Mouse (Mus musculus) neural tube, embryonic 14.5 days (tissue): ENCODE results near the gene Bmi1. TPM values are rescaled to one million over a fixed set of nuclear protein-coding genes. Genes with fewer than 3 reads are reported as not detected.

Experiments
- ATAC-seq: fragments of 200-750 bp; cut with Nextera tagmentation; 2 replicates; pipeline ENCODE4 v1.8.0; 2017; ENCODE audit warnings: low read depth, mild to moderate bottlenecking, moderate TSS enrichment, moderate library complexity
- H3K27ac ChIP-seq: fragments of 300-500 bp; sonication (generic); 2 replicates; pipeline ENCODE4 v1.5.1; 2014; ENCODE audit warnings: low read depth, mild to moderate bottlenecking, control low read depth, low read length, moderate library complexity, mixed read lengths
- H3K27me3 ChIP-seq: fragments of 300-500 bp; sonication (generic); 2 replicates; pipeline ENCODE4 v1.6.1; 2014; ENCODE audit warnings: low read length; ENCODE audit not compliant: control insufficient read depth, insufficient read depth
- H3K36me3 ChIP-seq: fragments of 300-500 bp; sonication (generic); 2 replicates; pipeline ENCODE4 v1.6.1; 2014; ENCODE audit warnings: low read length, mixed read lengths; ENCODE audit not compliant: control insufficient read depth, insufficient read depth
- H3K4me1 ChIP-seq: fragments of 300-500 bp; sonication (generic); 2 replicates; pipeline ENCODE4 v1.6.1; 2014; ENCODE audit warnings: low read length; ENCODE audit not compliant: control insufficient read depth, insufficient read depth
- H3K4me2 ChIP-seq: fragments of 300-500 bp; sonication (generic); 2 replicates; pipeline ENCODE4 v1.6.1; 2014; ENCODE audit warnings: mild to moderate bottlenecking, low read depth, low read length, control low read depth
- H3K4me3 ChIP-seq: fragments of 300-500 bp; sonication (generic); 2 replicates; pipeline ENCODE4 v1.5.1; 2014; ENCODE audit warnings: low read depth, low read length, control low read depth, mixed read lengths
- H3K9ac ChIP-seq: fragments of 300-500 bp; sonication (generic); replicated peaks from 2 replicates; pipeline ENCODE4 v1.6.1; 2014; ENCODE audit warnings: low read depth, mild to moderate bottlenecking, control low read depth, low read length, mixed read lengths
- H3K9me3 ChIP-seq: fragments of 300-500 bp; sonication (generic); 2 replicates; pipeline ENCODE4 v1.6.1; 2016; ENCODE audit warnings: low read length; ENCODE audit not compliant: control insufficient read depth
- WGBS: fragments of 180-500 bp; shearing (Covaris S2); extraction: QIAGEN DNeasy Blood & Tissue Kit; methylation state at CpG from one replicate; pipeline ENCODE4 v1.1.7; 2014; 5-methylcytosine and 5-hydroxymethylcytosine counted together
- polyA plus RNA-seq: library from polyadenylated mRNA; unstranded; fragments of >200 nt; fragmentation: Nextera tagmentation; extraction: Ambion mirVana; gene quantifications from 2 replicates; pipeline ENCODE4 v1.2.1, GENCODE M21; 2014

The Bmi1 gene
- polyA plus RNA-seq, 1 experiment from 2014 or later: 30.6 TPM

- 47% methylated on average over 4 of the region's 4 CpGs for WGBS
- no peaks in the 10 kb centered on the region for H3K9me3 ChIP-seq
- H3K4me3 ChIP-seq: peak overlapping the region; percentile 89; the same call in 1 of the 2 replicates
- H3K27me3 ChIP-seq: peaks cover 8% of the 10 kb centered on the region; the same call in 1 of the 2 replicates
- H3K9ac ChIP-seq: no peak overlapping the region
- peaks cover 7% of the 10 kb centered on the region for H3K4me1 ChIP-seq
- no peaks in the 10 kb centered on the region for H3K36me3 ChIP-seq
- H3K27ac ChIP-seq: no peak overlapping the region
- no peak overlapping the region for H3K4me2 ChIP-seq
- no peak for ATAC-seq
Measured at GRCm38 (mm10) chr2:18673766-18674165, 3.1 kb upstream of the Bmi1 start.

GRCm38 (mm10) chr2:18674193-18674902 is 2.5 kb upstream of the Bmi1 start:
- 57% methylated on average over 4 of the region's 4 CpGs for WGBS
- Histone ChIP-seq H3K9me3 (no peaks in the 10 kb centered on the region), H3K27ac (no peak overlapping the region), H3K9ac (no peak overlapping the region), H3K27me3 (peaks cover 8% of the 10 kb centered on the region; the same call in 1 of the 2 replicates), H3K4me2 (no peak overlapping the region), H3K4me3 (no peak overlapping the region), H3K4me1 (peaks cover 7% of the 10 kb centered on the region), H3K36me3 (no peaks in the 10 kb centered on the region)
- no peak for ATAC-seq

GRCm38 (mm10) chr2:18675681-18676456 is 949 bp upstream of the Bmi1 start:
- H3K9me3 ChIP-seq: no peaks in the 10 kb centered on the region
- no peaks in the 10 kb centered on the region for H3K36me3 ChIP-seq
- H3K9ac ChIP-seq: peak overlapping the region; percentile 98
- peaks cover 14% of the 10 kb centered on the region; the same call in 1 of the 2 replicates for H3K27me3 ChIP-seq
- H3K4me2 ChIP-seq: peak overlapping the region; percentile 59
- WGBS: 8% methylated on average over 41 of the region's 42 CpGs
- peak overlapping the region; percentile 77 for H3K27ac ChIP-seq
- H3K4me3 ChIP-seq: peak overlapping the region; percentile 81
- no peak for ATAC-seq
- H3K4me1 ChIP-seq: peaks cover 15% of the 10 kb centered on the region

- 0% methylated on average over 14 of the region's 64 CpGs for WGBS
- H3K4me1 ChIP-seq: peaks cover 19% of the 10 kb centered on the region
Measured at GRCm38 (mm10) chr2:18676457-18676935, 322 bp upstream of the Bmi1 start.

GRCm38 (mm10) chr2:18677631-18678471 is 1.0 kb downstream of the Bmi1 start:
- Histone ChIP-seq H3K36me3 (peaks cover 4% of the 10 kb centered on the region; the same call in 1 of the 2 replicates), H3K9me3 (no peaks in the 10 kb centered on the region), H3K4me1 (peaks cover 19% of the 10 kb centered on the region), H3K4me3 (peak overlapping the region; percentile 81), H3K27me3 (peaks cover 14% of the 10 kb centered on the region; the same call in 1 of the 2 replicates), H3K27ac (peak overlapping the region; percentile 98; the same call in 1 of the 2 replicates), H3K9ac (peak overlapping the region; percentile 98), H3K4me2 (peak overlapping the region; percentile 59)
- under 1% methylated on average over 51 of the region's 55 CpGs for WGBS
- ATAC-seq: peak; percentile 4; the same call in 1 of the 2 replicates

More at GRCm38 (mm10) chr2:18676457-18676935, 322 bp upstream of the Bmi1 start:
- ATAC-seq: peak; percentile 83
- peaks cover 14% of the 10 kb centered on the region; the same call in 1 of the 2 replicates for H3K27me3 ChIP-seq
- H3K4me3 ChIP-seq: peak overlapping the region; percentile 81
- H3K4me2 ChIP-seq: peak overlapping the region; percentile 59
- peak overlapping the region; percentile 98 for H3K27ac ChIP-seq
- no peaks in the 10 kb centered on the region for H3K9me3 ChIP-seq
- peak overlapping the region; percentile 98 for H3K9ac ChIP-seq
- H3K36me3 ChIP-seq: no peaks in the 10 kb centered on the region

GRCm38 (mm10) chr2:18679701-18680100 is 2.9 kb downstream of the Bmi1 start:
- Histone ChIP-seq H3K9ac (no peak overlapping the region), H3K9me3 (no peaks in the 10 kb centered on the region), H3K4me2 (no peak overlapping the region), H3K36me3 (peaks cover 12% of the 10 kb centered on the region; the same call in 1 of the 2 replicates), H3K4me3 (no peak overlapping the region), H3K27me3 (peaks cover 14% of the 10 kb centered on the region), H3K27ac (no peak overlapping the region), H3K4me1 (peaks cover 19% of the 10 kb centered on the region)
- 39% methylated on average over 2 of the region's 2 CpGs for WGBS
- ATAC-seq: no peak

- peaks cover 12% of the 10 kb centered on the region; the same call in 1 of the 2 replicates for H3K36me3 ChIP-seq
- 3% methylated on average over 4 of the region's 4 CpGs for WGBS
- H3K27me3 ChIP-seq: peaks cover 10% of the 10 kb centered on the region
- peak overlapping the region; percentile 47 for H3K4me2 ChIP-seq
- no peak overlapping the region for H3K27ac ChIP-seq
- H3K9me3 ChIP-seq: no peaks in the 10 kb centered on the region
- peaks cover 18% of the 10 kb centered on the region for H3K4me1 ChIP-seq
- ATAC-seq: no peak
- H3K9ac ChIP-seq: no peak overlapping the region
- peak overlapping the region; percentile 21; the same call in 1 of the 2 replicates for H3K4me3 ChIP-seq
Measured at GRCm38 (mm10) chr2:18680501-18680900, 3.7 kb downstream of the Bmi1 start.

GRCm38 (mm10) chr2:18680961-18681360 is 4.1 kb downstream of the Bmi1 start:
- no peak overlapping the region for H3K9ac ChIP-seq
- peaks cover 10% of the 10 kb centered on the region for H3K27me3 ChIP-seq
- peak overlapping the region; percentile 21; the same call in 1 of the 2 replicates for H3K4me3 ChIP-seq
- H3K4me1 ChIP-seq: peaks cover 14% of the 10 kb centered on the region
- peak overlapping the region; percentile 47 for H3K4me2 ChIP-seq
- WGBS: 3% methylated on average over 28 of the region's 29 CpGs
- ATAC-seq: no peak
- peaks cover 12% of the 10 kb centered on the region; the same call in 1 of the 2 replicates for H3K36me3 ChIP-seq
- H3K27ac ChIP-seq: no peak overlapping the region
- no peaks in the 10 kb centered on the region for H3K9me3 ChIP-seq
